Mouse (Mus musculus) liver, adult 2 months (tissue): ENCODE measurements at regions not wholly inside any gene's neighbourhood (a gene's known extent, or its start where the extent isn't known, plus 50 kb on each side); places are given as distances from the start of the nearest gene placed in this dataset.
A peak's percentile ranks its signal among the peaks of the same experiment; 100 is the strongest.

Experiments used
- DNase-seq: peaks from one replicate; pipeline ENCODE4 v3.0.0-alpha.2; 2011; ENCODE audit warnings: low read depth, low spot score; ENCODE audit errors: extremely low read depth
- H3K27ac ChIP-seq: fragments of 200-500 bp; replicated peaks from 2 replicates; pipeline ENCODE4 v1.5.1; 2012; ENCODE audit warnings: low read depth, mild to moderate bottlenecking, control low read depth, inconsistent platforms, low read length; ENCODE audit not compliant: insufficient read depth
- H3K27me3 ChIP-seq: fragments of 200-500 bp; 2 replicates; pipeline ENCODE4 v1.6.1; 2012; ENCODE audit warnings: mild to moderate bottlenecking, moderate library complexity, low read length, inconsistent platforms; ENCODE audit not compliant: control insufficient read depth, insufficient read depth
- H3K36me3 ChIP-seq: fragments of 200-500 bp; 2 replicates; pipeline ENCODE4 v1.6.1; 2012; ENCODE audit warnings: low read length, inconsistent platforms; ENCODE audit not compliant: control insufficient read depth, insufficient read depth
- H3K4me1 ChIP-seq: fragments of 200-500 bp; 2 replicates; pipeline ENCODE4 v1.6.1; 2011; ENCODE audit warnings: low read length; ENCODE audit not compliant: control insufficient read depth, insufficient read depth
- H3K4me3 ChIP-seq: fragments of 200-500 bp; 2 replicates; pipeline ENCODE4 v1.5.1; 2011; ENCODE audit warnings: low read depth, mild to moderate bottlenecking, control low read depth, low read length, moderate library complexity; ENCODE audit not compliant: insufficient read depth
- H3K79me2 ChIP-seq: fragments of 200-500 bp; 2 replicates; pipeline ENCODE4 v1.6.1; 2012; ENCODE audit warnings: inconsistent platforms, mild to moderate bottlenecking, low read length, moderate library complexity; ENCODE audit not compliant: control insufficient read depth, insufficient read depth
- H3K9ac ChIP-seq: fragments of 200-500 bp; 2 replicates; pipeline ENCODE4 v1.6.1; 2012; ENCODE audit warnings: low read depth, mild to moderate bottlenecking, control low read depth, inconsistent platforms, low read length
- CTCF ChIP-seq: fragments of 200-500 bp; IDR thresholded peaks from 2 replicates; pipeline ENCODE4 v1.5.1; 2011; ENCODE audit warnings: low read depth, low read length, control low read depth
- POLR2A ChIP-seq: fragments of 200-500 bp; IDR thresholded peaks from 2 replicates; pipeline ENCODE4 v1.6.1; 2011; ENCODE audit warnings: low read length, control low read depth; ENCODE audit not compliant: insufficient read depth; ENCODE audit errors: extremely low read depth
- WGBS: fragments of 180-500 bp; shearing (Covaris S2); methylation state at CpG from one replicate; pipeline ENCODE4 v1.1.7; 2018; 5-methylcytosine and 5-hydroxymethylcytosine counted together

GRCm38 (mm10) chr11:29318699-29319098 is 54.8 kb upstream of the Ccdc88a start:
- Histone ChIP-seq H3K4me1 (no peaks in the 10 kb centered on the region), H3K4me3 (no peak overlapping the region), H3K36me3 (no peaks in the 10 kb centered on the region), H3K9ac (no peak overlapping the region), H3K79me2 (no peaks in the 10 kb centered on the region), H3K27ac (no peak overlapping the region), H3K27me3 (no peaks in the 10 kb centered on the region)
- TF ChIP-seq POLR2A (no peak), CTCF (no peak)
- WGBS = 89% methylated on average over 1 of the region's 1 CpGs
- DNase-seq = no peak

- DNase-seq = no peak
- Histone ChIP-seq H3K27me3 (no peaks in the 10 kb centered on the region), H3K4me1 (no peaks in the 10 kb centered on the region), H3K9ac (no peak overlapping the region), H3K36me3 (no peaks in the 10 kb centered on the region), H3K79me2 (no peaks in the 10 kb centered on the region), H3K27ac (no peak overlapping the region), H3K4me3 (no peak overlapping the region)
- no peak for TF ChIP-seq POLR2A
- no peak for TF ChIP-seq CTCF
These were observed 62.9 kb upstream of the Ccdc88a start for GRCm38 (mm10) chr11:29310584-29310983.

- Histone ChIP-seq H3K27me3 (no peaks in the 10 kb centered on the region), H3K27ac (no peak overlapping the region), H3K79me2 (no peaks in the 10 kb centered on the region), H3K9ac (no peak overlapping the region), H3K4me3 (no peak overlapping the region), H3K36me3 (no peaks in the 10 kb centered on the region), H3K4me1 (no peaks in the 10 kb centered on the region)
- WGBS = 81% methylated on average over 4 of the region's 4 CpGs
- DNase-seq = peak; percentile 8
- TF ChIP-seq CTCF = no peak
- TF ChIP-seq POLR2A = no peak
These were observed 60.9 kb upstream of the Cfap36 start for GRCm38 (mm10) chr11:29308024-29308598.

DNA sequence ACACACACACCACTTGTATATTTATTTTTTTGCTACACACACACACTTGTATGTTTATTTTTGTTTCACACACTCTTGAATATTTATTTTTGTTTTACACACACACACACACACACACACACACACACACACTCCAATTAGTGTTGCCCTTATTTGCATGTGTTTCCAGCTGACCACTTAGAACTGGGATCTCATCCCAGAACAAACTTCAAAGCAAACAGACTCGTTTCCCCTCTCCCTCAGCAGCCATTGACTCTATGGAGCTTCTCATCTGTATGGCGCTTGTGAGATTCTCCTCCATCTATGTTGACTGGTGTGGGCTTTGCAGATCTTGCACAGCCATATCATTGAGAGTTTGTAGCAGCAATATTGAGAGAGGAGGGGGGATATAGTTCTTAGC is 53.3 kb upstream of the Cfap36 start:
- Histone ChIP-seq H3K27ac (no peak overlapping the region), H3K79me2 (no peaks in the 10 kb centered on the region), H3K4me3 (no peak overlapping the region), H3K27me3 (no peaks in the 10 kb centered on the region), H3K4me1 (no peaks in the 10 kb centered on the region), H3K9ac (no peak overlapping the region), H3K36me3 (no peaks in the 10 kb centered on the region)
- WGBS = 41% methylated on average over 2 of the region's 2 CpGs
- DNase-seq = no peak
- no peak for TF ChIP-seq CTCF
- no peak for TF ChIP-seq POLR2A
